Mouse (Mus musculus) heart, postnatal 10 days (tissue): ENCODE measurements around the gene Ccdc102a. TPM values are rescaled to one million over a fixed set of nuclear protein-coding genes. Genes with fewer than 3 reads are reported as not detected.
"Not testable (repeated sequence)": the region's sequence is repeated elsewhere in the genome, so short reads cannot be mapped to it uniquely, and the experiment has no call there.

Source experiments
- DNase-seq, 2 experiments: peaks; one replicate each; pipeline ENCODE4 v3.0.0; 2021
- intact Hi-C: fragments of 180-260 bp; cut with DNase I; formaldehyde crosslinking; loops from one replicate; pipeline ENCODE4 v1.15.1; 2025
- total RNA-seq, 2 experiments: library from RNA; stranded (reverse); gene quantifications; 2 replicates each; pipeline ENCODE4 v1.2.3; 2021

The Ccdc102a gene
- total RNA-seq, 2 experiments from 2014 or later: 15.3 to 16.0 TPM

- intact Hi-C loops, DNase-seq: not testable (repeated sequence)
These were observed 63.1 kb downstream of the Ccdc102a start for GRCm38 (mm10) chr8:94854761-94855160.

Other genes with a start within 250 kb of the Ccdc102a start
- gene Pllp, start 221.8 kb downstream of the Ccdc102a start, total RNA-seq: 1 to 10 TPM in 1 of 2 experiments, under 1 TPM in 1; 0.72 to 1.1 TPM
- gene Ccl22, start 172.5 kb downstream of the Ccdc102a start, total RNA-seq: not detected
- 1 to 10 TPM; 3.4 to 3.9 TPM for gene Cx3cl1, start 146.1 kb downstream of the Ccdc102a start, total RNA-seq
- gene Ccl17, start 107.6 kb downstream of the Ccdc102a start, total RNA-seq: not detected
- gene Coq9, start 79.8 kb downstream of the Ccdc102a start, total RNA-seq: 100 to 1,000 TPM; 332 to 338 TPM
- gene Ciapin1, start 79.7 kb downstream of the Ccdc102a start, total RNA-seq: 10 to 100 TPM; 74.8 to 87.7 TPM
- 10 to 100 TPM; 61.5 to 63.6 TPM for gene Polr2c, start 60.6 kb downstream of the Ccdc102a start, total RNA-seq
- gene Dok4, start 41.8 kb downstream of the Ccdc102a start, total RNA-seq: 10 to 100 TPM; 34.2 to 44.2 TPM
- gene Adgrg5, start 5.6 kb upstream of the Ccdc102a start, total RNA-seq: under 1 TPM; 0.31 to 0.42 TPM
- 10 to 100 TPM; 36.6 to 61.8 TPM for gene Adgrg1, start 56.7 kb upstream of the Ccdc102a start, total RNA-seq
- 1 to 10 TPM; 2.0 to 3.4 TPM for gene Adgrg3, start 99.6 kb upstream of the Ccdc102a start, total RNA-seq
- gene Drc7, start 137.0 kb upstream of the Ccdc102a start, total RNA-seq: not detected
- gene Katnb1, start 163.1 kb upstream of the Ccdc102a start, total RNA-seq: 1 to 10 TPM; 9.3 TPM